Mouse (Mus musculus) megakaryocyte, embryonic 14.5 days (primary cell): ENCODE data around the gene Trim28. TPM values are rescaled to one million over a fixed set of nuclear protein-coding genes. Genes with fewer than 3 reads are reported as not detected.
"Not testable (repeated sequence)": the region's sequence is repeated elsewhere in the genome, so short reads cannot be mapped to it uniquely, and the experiment has no call there.

Experiments used
- H3K27me3 ChIP-seq: replicated peaks from 2 replicates; pipeline ENCODE3; 2012; ENCODE audit warnings: inconsistent platforms
- H3K36me3 ChIP-seq: replicated peaks from 2 replicates; pipeline ENCODE3; 2012; ENCODE audit warnings: low read length, inconsistent platforms, mixed read lengths
- H3K4me1 ChIP-seq: 2 replicates; pipeline ENCODE4 v1.6.1; 2012; ENCODE audit warnings: inconsistent platforms
- H3K4me3 ChIP-seq: replicated peaks from 2 replicates; pipeline ENCODE3; 2012; ENCODE audit warnings: moderate library complexity, mild to moderate bottlenecking, inconsistent platforms
- H3K9me3 ChIP-seq: 2 replicates; pipeline ENCODE4 v1.6.1; 2012; ENCODE audit warnings: inconsistent platforms
- FLI1 ChIP-seq: IDR thresholded peaks from 2 replicates; pipeline ENCODE4 v1.6.1; 2012; ENCODE audit warnings: low read length, inconsistent platforms, mixed read lengths
- GATA1 ChIP-seq: IDR thresholded peaks from 3 replicates; pipeline ENCODE4 v1.6.1; 2012; ENCODE audit warnings: mixed read lengths, low read length, inconsistent platforms, borderline replicate concordance
- polyA plus RNA-seq: library from polyadenylated mRNA; stranded (reverse); fragments of >175 nt; gene quantifications from 2 replicates; pipeline ENCODE4 v1.2.3, GENCODE M21; 2012; ENCODE audit warnings: low replicate concordance; ENCODE audit not compliant: insufficient read depth

Gene Trim28
- polyA plus RNA-seq, 1 experiment: 236 TPM

- Histone ChIP-seq H3K4me3 (peak within 1 kb of the TSS; percentile 98), H3K4me1 (peaks cover 31% of the 10 kb centered on the region), H3K27me3 (peaks cover 3% of the 10 kb centered on the region), H3K9me3 (no peaks in the 10 kb centered on the region), H3K36me3 (no peaks in the 10 kb centered on the region)
- TF ChIP-seq GATA1: no peak
- no peak for TF ChIP-seq FLI1
These were observed 55.5 kb downstream of the Trim28 start, which contains the start of gene Mzf1 for GRCm38 (mm10) chr7:13054287-13055010. TSS of gene Mzf1 (minus strand) at chr7:13054764.

DNA sequence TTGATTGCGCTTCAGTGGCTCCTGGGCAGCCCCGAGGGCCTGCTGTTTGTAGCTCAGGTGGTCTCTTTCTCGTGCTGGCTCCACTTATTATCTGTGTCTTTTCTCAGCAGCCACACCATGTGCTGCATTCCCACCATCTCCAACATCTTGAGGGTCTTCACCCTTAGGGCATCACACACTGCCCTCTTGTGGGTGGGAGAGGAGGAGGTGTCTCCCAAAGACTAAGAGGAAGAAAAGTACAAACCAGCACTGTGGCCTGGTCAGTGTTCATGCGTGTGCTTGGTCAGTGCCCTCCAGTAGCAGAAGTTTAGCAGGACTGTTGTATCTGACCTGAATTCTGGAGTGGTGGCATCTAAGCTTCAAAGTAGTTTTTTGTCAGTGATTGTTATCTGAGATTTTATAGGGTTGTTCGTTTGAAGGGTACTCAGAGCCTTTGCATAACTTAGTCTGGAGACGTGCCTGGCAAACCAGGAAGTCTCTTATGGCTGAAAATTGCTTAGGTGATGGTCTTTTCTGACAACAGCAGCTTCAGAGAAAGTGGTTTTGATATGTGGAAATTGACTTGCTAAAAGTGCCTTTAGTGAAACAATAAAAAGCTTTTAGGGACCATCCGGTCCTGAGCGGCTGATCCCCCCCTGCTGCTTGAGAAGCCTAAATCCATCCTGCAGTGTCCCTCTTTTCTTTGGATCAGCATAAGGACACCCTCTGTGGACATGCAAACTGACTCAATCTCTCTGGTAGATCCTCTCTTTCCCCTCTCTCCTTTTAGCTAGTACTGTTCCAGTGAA is 58.2 kb downstream of the Trim28 start:
- H3K9me3 ChIP-seq: no peaks in the 10 kb centered on the region
- TF ChIP-seq FLI1 (no peak), GATA1 (no peak)
- no peak overlapping the region for H3K4me3 ChIP-seq
- H3K27me3 ChIP-seq: no peaks in the 10 kb centered on the region
- peaks cover 29% of the 10 kb centered on the region for H3K4me1 ChIP-seq
- H3K36me3 ChIP-seq: no peaks in the 10 kb centered on the region

DNA sequence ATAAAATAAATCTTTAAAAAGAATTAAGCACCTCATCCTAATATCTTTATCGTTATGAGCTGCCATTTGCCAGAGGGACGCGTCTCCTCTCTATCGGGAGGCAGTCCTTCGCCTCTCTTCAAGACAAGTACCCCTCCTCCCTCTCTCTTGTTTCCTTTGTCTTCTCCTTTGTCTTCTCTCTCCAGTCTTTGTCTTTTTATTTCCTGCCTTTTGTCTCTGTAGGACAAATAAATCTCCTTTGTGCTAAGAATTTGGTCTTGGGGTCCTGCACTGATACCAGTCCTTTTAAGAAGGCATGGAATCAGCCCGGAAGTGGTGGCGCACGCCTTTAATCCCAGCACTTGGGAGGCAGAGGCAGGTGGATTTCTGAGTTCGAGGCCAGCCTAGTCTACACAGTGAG is 60.6 kb downstream of the Trim28 start:
- H3K4me3 ChIP-seq: no peak overlapping the region
- H3K9me3 ChIP-seq: peaks cover 5% of the 10 kb centered on the region
- H3K4me1 ChIP-seq: peaks cover 13% of the 10 kb centered on the region
- TF ChIP-seq FLI1: no peak
- no peak for TF ChIP-seq GATA1
- H3K27me3 ChIP-seq: no peaks in the 10 kb centered on the region
- H3K36me3 ChIP-seq: no peaks in the 10 kb centered on the region

GRCm38 (mm10) chr7:13063399-13063798 is 64.5 kb downstream of the Trim28 start:
- not testable (repeated sequence) for H3K27me3 ChIP-seq, H3K9me3 ChIP-seq, H3K36me3 ChIP-seq, H3K4me3 ChIP-seq, H3K4me1 ChIP-seq

DNA sequence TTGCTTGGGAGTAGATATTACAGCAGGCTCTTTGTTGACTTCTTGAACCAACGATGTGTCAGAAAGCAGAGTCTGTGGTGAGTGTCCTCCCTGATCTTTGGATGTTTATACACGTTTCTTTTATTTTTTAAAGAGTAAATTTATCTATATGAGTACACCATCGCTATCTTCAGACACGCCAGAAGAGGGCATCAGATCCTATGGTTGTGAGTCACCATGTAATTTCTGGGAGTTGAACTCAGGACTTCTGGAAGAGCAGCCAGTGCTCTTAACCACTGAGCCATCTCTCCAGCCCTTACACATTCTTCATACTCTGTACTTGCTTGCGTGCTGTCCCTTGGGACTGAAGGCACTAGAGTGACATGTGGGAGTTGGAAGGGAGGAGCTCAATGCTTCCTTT is 73.4 kb downstream of the Trim28 start:
- Histone ChIP-seq H3K36me3 (no peaks in the 10 kb centered on the region), H3K9me3 (peaks cover 11% of the 10 kb centered on the region; the same call in 1 of the 2 replicates), H3K4me3 (no peak overlapping the region)

More for the DNA sequence above, 73.4 kb downstream of the Trim28 start:
- TF ChIP-seq FLI1 (no peak), GATA1 (no peak)
- no peaks in the 10 kb centered on the region for H3K4me1 ChIP-seq
- no peaks in the 10 kb centered on the region for H3K27me3 ChIP-seq

Other genes with a start within 250 kb of the Trim28 start
- not detected in 2 replicates for gene Zscan18, start 195.5 kb upstream of the Trim28 start, polyA plus RNA-seq
- gene Zfp329, start 180.3 kb upstream of the Trim28 start, polyA plus RNA-seq: not detected in 2 replicates
- 0.65 TPM in 1 of 2 replicates, not detected in the other for gene Zfp110, start 164.4 kb upstream of the Trim28 start, polyA plus RNA-seq
- 0.25 TPM in 1 of 2 replicates, not detected in the other for gene Zfp128, start 117.9 kb upstream of the Trim28 start, polyA plus RNA-seq
- gene Zscan22, start 101.3 kb upstream of the Trim28 start, polyA plus RNA-seq: 1.4 and 1.5 TPM in 2 replicates
- gene Rps5, start 76.8 kb upstream of the Trim28 start, polyA plus RNA-seq: 434 and 3,041 TPM in 2 replicates
- gene Rnf225, start 71.7 kb upstream of the Trim28 start, polyA plus RNA-seq: 1.5 and 2.4 TPM in 2 replicates
- 1.9 and 2.1 TPM in 2 replicates for gene Zfp324, start 33.3 kb upstream of the Trim28 start, polyA plus RNA-seq
- 1.7 and 3.2 TPM in 2 replicates for gene Zfp446, start 21.3 kb upstream of the Trim28 start, polyA plus RNA-seq
- gene Slc27a5, start 922 bp upstream of the Trim28 start, polyA plus RNA-seq: not detected in 2 replicates
- gene Zbtb45, start 10.9 kb downstream of the Trim28 start, polyA plus RNA-seq: 52.8 and 179 TPM in 2 replicates
- 404 and 592 TPM in 2 replicates for gene Chmp2a, start 35.7 kb downstream of the Trim28 start, polyA plus RNA-seq
- 283 and 366 TPM in 2 replicates for gene Ube2m, start 39.2 kb downstream of the Trim28 start, polyA plus RNA-seq
- 1.6 and 6.1 TPM in 2 replicates for gene Mzf1, start 55.6 kb downstream of the Trim28 start, polyA plus RNA-seq
- gene Vmn1r85, start 96.1 kb downstream of the Trim28 start, polyA plus RNA-seq: 0.26 TPM in 1 of 2 replicates, not detected in the other
- not detected in 2 replicates for gene Vmn1r86, start 120.8 kb downstream of the Trim28 start, polyA plus RNA-seq
- gene Vmn1r87, start 141.0 kb downstream of the Trim28 start, polyA plus RNA-seq: not detected in 2 replicates
- gene Vmn1r88, start 160.5 kb downstream of the Trim28 start, polyA plus RNA-seq: 0.10 and 0.18 TPM in 2 replicates
- 0.02 TPM in 1 of 2 replicates, not detected in the other for gene Vmn1r89, start 213.9 kb downstream of the Trim28 start, polyA plus RNA-seq